Mouse (Mus musculus): ENCODE data around the gene Olfr351.

Gene Olfr351

DNA sequence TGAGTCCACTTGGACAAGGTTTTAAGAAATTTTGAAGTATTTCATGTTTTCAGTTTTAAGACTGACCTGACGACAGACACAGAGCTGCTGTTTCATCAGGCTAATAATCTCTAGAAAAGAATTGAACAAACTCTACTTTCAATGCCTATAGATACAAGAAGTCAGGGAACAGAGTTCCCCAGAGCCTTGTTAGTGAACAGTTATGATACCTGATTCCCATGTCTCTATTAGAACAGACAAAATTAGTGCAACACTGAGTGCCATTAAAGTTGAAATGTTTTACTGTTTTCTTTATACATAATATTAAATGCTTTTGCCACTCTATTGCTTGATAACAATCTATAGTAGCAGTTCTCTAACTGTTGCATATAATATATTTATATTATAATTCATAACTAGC lies at the start of gene Olfr351:
Gene Olfr351, minus strand, starts transcription at position 101 of the 400 bp plus-strand sequence.
- no peak for DNase-seq (ENCODE audit: low read depth, low spot score)

- no peak for DNase-seq (ENCODE audit: low read depth, low spot score)
Measured at GRCm38 (mm10) chr2:36905380-36905779, 42.9 kb upstream of the Olfr351 start, which contains the start of gene Olfr354. Gene Olfr354 (plus strand): TSS chr2:36905680.

GRCm38 (mm10) chr2:36897114-36897513 lies 34.7 kb upstream of the Olfr351 start:
- no peak for DNase-seq (ENCODE audit: low read depth, low spot score)

GRCm38 (mm10) chr2:36892836-36893235 lies 30.4 kb upstream of the Olfr351 start, which contains the start of gene Olfr353:
Gene Olfr353 (minus strand): TSS chr2:36892936.
- no peak for DNase-seq (ENCODE audit: low read depth, low spot score)

- DNase-seq (ENCODE audit: low read depth, low spot score) = no peak
Measured at GRCm38 (mm10) chr2:36868160-36868559, 5.7 kb upstream of the Olfr351 start, which contains the start of gene Olfr352. Gene Olfr352 (plus strand): TSS chr2:36868460.

DNA sequence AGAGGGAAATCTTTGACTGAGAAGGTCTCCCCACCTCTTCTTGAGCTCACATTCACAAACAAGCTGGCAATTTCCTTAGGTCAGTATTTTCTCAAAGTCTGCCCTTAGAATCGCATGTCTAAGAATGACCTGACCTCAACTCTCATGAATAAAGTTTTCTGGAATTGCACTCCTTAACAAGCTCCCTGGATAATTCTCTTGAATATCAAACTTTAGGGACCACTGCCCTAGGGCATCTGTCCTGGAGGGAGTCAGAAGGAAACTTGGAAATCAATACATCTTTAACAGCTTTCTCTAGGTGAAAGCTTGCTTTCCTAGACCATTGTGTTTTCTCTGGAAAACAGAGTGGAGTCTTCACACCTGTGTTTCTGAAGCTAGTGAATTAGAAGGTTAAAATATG lies 16.4 kb downstream of the Olfr351 start, which contains the start of gene Olfr350:
Gene Olfr350, plus strand, starts transcription at position 301 of the 400 bp plus-strand sequence.
- DNase-seq (ENCODE audit: low read depth, low spot score) = no peak

DNA sequence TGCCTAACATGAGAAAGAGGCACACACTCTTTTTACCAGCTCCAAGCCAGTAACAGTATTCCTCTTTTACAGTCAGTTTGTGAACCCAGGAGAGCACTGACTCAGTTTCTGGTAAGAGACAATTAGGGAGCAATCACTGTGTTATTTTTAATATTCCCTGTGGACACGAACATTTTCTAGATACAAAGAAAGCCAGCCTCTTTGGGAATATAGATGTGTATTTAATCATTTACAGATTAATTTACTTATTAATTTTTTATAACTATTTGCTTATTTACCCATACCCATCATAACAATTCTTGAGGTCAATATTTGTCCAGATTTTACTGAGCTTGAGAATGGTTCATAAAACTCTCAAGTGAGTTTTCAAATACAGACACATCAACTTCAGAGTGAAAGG lies 45.5 kb downstream of the Olfr351 start, which contains the start of gene Olfr3:
Gene Olfr3, minus strand, starts transcription at position 101 of the 400 bp plus-strand sequence.
- DNase-seq (ENCODE audit: low read depth, low spot score) = no peak
